Mouse (Mus musculus) adipose tissue, adult 10 weeks (tissue): ENCODE results near the gene Actr3b. TPM values are rescaled to one million over a fixed set of nuclear protein-coding genes. Genes with fewer than 3 reads are reported as not detected.

Experiments
- polyA plus RNA-seq: library from polyadenylated mRNA; stranded (reverse); fragments of 350-450 nt; fragmentation: Illumina TruSeq; extraction: RNeasy Lipid Tissue Mini Kit (QIAGEN cat#74804); gene quantifications from one replicate; pipeline ENCODE4 v1.2.3, GENCODE M21; 2014; ENCODE audit warnings: low read depth, low replicate concordance

The Actr3b gene
- 4.6 TPM for polyA plus RNA-seq

GRCm38 (mm10) chr5:25759460-25760409, at the start of gene Actr3b:
Actr3b (plus strand) TSS chr5:25759997.

Other genes with a start within 250 kb of the Actr3b start
- 1.1 TPM for gene Cct8l1, start 243.9 kb upstream of the Actr3b start, polyA plus RNA-seq
- gene Xrcc2, start 54.2 kb upstream of the Actr3b start, polyA plus RNA-seq = 4.0 TPM
- gene Gm21663, start 182.4 kb downstream of the Actr3b start, polyA plus RNA-seq = 0.20 TPM
- gene Gm21671, start 194.4 kb downstream of the Actr3b start, polyA plus RNA-seq = 0.32 TPM
- gene Gm21680, start 212.7 kb downstream of the Actr3b start, polyA plus RNA-seq = not detected
- gene Gm21698, start 228.7 kb downstream of the Actr3b start, polyA plus RNA-seq = not detected
- not detected for gene Gm1979, start 244.8 kb downstream of the Actr3b start, polyA plus RNA-seq